Mouse (Mus musculus) C2C12 (cell line): ENCODE measurements around the gene Cntn2.

ENCODE experiments used
- CTCF ChIP-seq: IDR thresholded peaks from one replicate; pipeline ENCODE4 v1.5.1; 2011; ENCODE audit not compliant: control insufficient read depth, insufficient read depth, insufficient read length
- MYOD1 ChIP-seq: IDR thresholded peaks from one replicate; pipeline ENCODE4 v1.6.1; 2011; ENCODE audit warnings: low read depth; ENCODE audit not compliant: control insufficient read depth, insufficient read length
- USF1 ChIP-seq: IDR thresholded peaks from one replicate; pipeline ENCODE4 v1.6.1; 2011; ENCODE audit warnings: low read depth, mild to moderate bottlenecking, control low read depth, moderate library complexity

DNA sequence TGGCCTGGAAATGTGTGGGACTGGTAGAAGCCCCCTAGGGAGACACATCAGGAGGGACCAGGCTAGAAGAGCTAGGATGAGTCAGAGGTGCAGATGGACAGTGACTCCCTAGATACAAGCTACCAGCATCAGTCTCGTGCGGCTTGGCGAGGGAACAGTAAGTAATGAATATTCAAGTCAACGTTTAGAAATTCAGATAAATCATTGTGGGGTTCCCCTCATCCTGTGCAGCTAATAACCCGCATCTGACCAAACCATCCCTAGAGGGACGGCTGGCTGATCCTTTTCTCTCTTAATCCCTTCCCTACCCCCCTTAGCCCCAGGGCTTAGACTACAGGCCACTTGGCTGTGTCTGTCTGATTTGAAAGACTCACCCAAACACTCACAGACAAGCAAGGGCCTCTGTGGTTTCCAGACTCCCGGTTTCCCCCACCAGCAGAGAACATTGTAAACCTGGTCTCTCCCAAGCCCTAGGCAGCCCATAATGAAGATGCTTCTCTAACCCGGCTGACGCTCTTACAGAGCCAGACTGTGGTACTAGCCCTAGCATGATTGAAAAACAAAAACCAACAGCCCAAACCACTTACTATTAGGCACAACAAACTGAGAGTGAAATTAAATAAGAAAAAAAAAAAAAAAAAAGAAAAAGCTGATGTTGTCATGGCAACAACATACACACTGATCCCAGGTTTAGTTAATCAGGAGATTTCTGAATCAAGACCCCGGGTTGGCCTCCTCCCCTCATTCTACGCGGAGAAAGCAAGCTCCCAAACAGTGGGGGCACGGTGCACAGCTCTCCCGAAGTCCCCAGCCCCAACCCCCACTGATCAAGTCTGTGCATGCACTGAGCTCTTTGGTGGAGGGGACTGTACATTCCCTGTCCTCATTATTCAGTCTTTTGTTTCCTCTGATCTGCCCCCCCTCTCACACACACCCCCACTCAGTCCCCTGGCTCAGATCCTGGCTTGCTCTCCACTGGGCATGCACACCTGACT lies 39.1 kb upstream of the Cntn2 start:
- TF ChIP-seq CTCF, result no peak
- TF ChIP-seq MYOD1, result no peak
- TF ChIP-seq USF1, result no peak
